Mouse (Mus musculus): ENCODE measurements around the gene Ctnnbip1.

Ctnnbip1 gene

GRCm38 (mm10) chr4:149561986-149562904, 44.2 kb downstream of the Ctnnbip1 start:
- DNase-seq (ENCODE audit: low spot score) = peak; percentile 45

- DNase-seq (ENCODE audit: low spot score) = peak; percentile 51
These were observed 44.9 kb downstream of the Ctnnbip1 start for GRCm38 (mm10) chr4:149562905-149563347.

GRCm38 (mm10) chr4:149563941-149564361, 45.9 kb downstream of the Ctnnbip1 start:
- peak; percentile 48 for DNase-seq (ENCODE audit: low spot score)

GRCm38 (mm10) chr4:149564452-149565407, 46.7 kb downstream of the Ctnnbip1 start:
- DNase-seq (ENCODE audit: low spot score) = peak; percentile 84

- peak; percentile 51 for DNase-seq (ENCODE audit: low spot score)
These were observed 49.5 kb downstream of the Ctnnbip1 start for GRCm38 (mm10) chr4:149567432-149568026.

GRCm38 (mm10) chr4:149568622-149569021, 50.6 kb downstream of the Ctnnbip1 start:
- no peak for DNase-seq (ENCODE audit: low spot score)

- no peak for DNase-seq (ENCODE audit: low spot score)
These were observed 51.9 kb downstream of the Ctnnbip1 start for GRCm38 (mm10) chr4:149569781-149570497.

GRCm38 (mm10) chr4:149570498-149570863, 52.4 kb downstream of the Ctnnbip1 start:
- no peak for DNase-seq (ENCODE audit: low spot score)

GRCm38 (mm10) chr4:149571209-149571608, 53.2 kb downstream of the Ctnnbip1 start:
- DNase-seq (ENCODE audit: low spot score) = no peak

- DNase-seq (ENCODE audit: low spot score) = peak; percentile 69
These were observed 53.7 kb downstream of the Ctnnbip1 start for GRCm38 (mm10) chr4:149571651-149572149.

- no peak for DNase-seq (ENCODE audit: low spot score)
These were observed 54.4 kb downstream of the Ctnnbip1 start for GRCm38 (mm10) chr4:149572446-149572845.

GRCm38 (mm10) chr4:149572851-149573250, 54.8 kb downstream of the Ctnnbip1 start:
- DNase-seq (ENCODE audit: low spot score) = no peak

- no peak for DNase-seq (ENCODE audit: low spot score)
These were observed 56.4 kb downstream of the Ctnnbip1 start for GRCm38 (mm10) chr4:149574391-149574821.

- no peak for DNase-seq (ENCODE audit: low spot score)
These were observed 58.0 kb downstream of the Ctnnbip1 start for GRCm38 (mm10) chr4:149576061-149576460.

- DNase-seq (ENCODE audit: low spot score) = no peak
These were observed 59.0 kb downstream of the Ctnnbip1 start for GRCm38 (mm10) chr4:149576993-149577548.

GRCm38 (mm10) chr4:149578085-149578681, 60.1 kb downstream of the Ctnnbip1 start:
- DNase-seq (ENCODE audit: low spot score) = no peak

- DNase-seq (ENCODE audit: low spot score) = no peak
These were observed 60.8 kb downstream of the Ctnnbip1 start for GRCm38 (mm10) chr4:149578831-149579230.

GRCm38 (mm10) chr4:149585236-149585635, 67.2 kb downstream of the Ctnnbip1 start:
- no peak for DNase-seq (ENCODE audit: low spot score)

GRCm38 (mm10) chr4:149586044-149586782, 68.2 kb downstream of the Ctnnbip1 start, which contains the start of gene Clstn1:
Clstn1 (plus strand) TSS chr4:149586468.
- DNase-seq (ENCODE audit: low spot score) = peak; percentile 83
